Mouse (Mus musculus) bone marrow, adult 2 months (tissue): ENCODE data around the gene Il1rapl2.

ENCODE experiments used
- CTCF ChIP-seq: fragments of 200-500 bp; IDR thresholded peaks from 2 replicates; pipeline ENCODE4 v1.5.1; 2011; ENCODE audit warnings: low read length, control low read depth; ENCODE audit not compliant: control insufficient read depth, insufficient read depth
- POLR2A ChIP-seq: fragments of 200-500 bp; IDR thresholded peaks from 2 replicates; pipeline ENCODE4 v1.6.1; 2011; ENCODE audit warnings: low read depth, mild to moderate bottlenecking, control low read depth, low read length, borderline replicate concordance; ENCODE audit not compliant: control insufficient read depth

- no peak for TF ChIP-seq CTCF
- no peak for TF ChIP-seq POLR2A
These were observed 879.4 kb downstream of the Il1rapl2 start for GRCm38 (mm10) chrX:138449856-138450255.
